Mouse (Mus musculus) forelimb bud, embryonic 11.5 days (tissue): ENCODE measurements around the gene Icam1.
"Not testable (repeated sequence)": the region's sequence is repeated elsewhere in the genome, so short reads cannot be mapped to it uniquely, and the experiment has no call there.

Experiments used
- DNase-seq: peaks from one replicate; pipeline ENCODE4 v3.0.0-alpha.2; 2012; ENCODE audit warnings: low read depth, low spot score

Icam1 gene

DNA sequence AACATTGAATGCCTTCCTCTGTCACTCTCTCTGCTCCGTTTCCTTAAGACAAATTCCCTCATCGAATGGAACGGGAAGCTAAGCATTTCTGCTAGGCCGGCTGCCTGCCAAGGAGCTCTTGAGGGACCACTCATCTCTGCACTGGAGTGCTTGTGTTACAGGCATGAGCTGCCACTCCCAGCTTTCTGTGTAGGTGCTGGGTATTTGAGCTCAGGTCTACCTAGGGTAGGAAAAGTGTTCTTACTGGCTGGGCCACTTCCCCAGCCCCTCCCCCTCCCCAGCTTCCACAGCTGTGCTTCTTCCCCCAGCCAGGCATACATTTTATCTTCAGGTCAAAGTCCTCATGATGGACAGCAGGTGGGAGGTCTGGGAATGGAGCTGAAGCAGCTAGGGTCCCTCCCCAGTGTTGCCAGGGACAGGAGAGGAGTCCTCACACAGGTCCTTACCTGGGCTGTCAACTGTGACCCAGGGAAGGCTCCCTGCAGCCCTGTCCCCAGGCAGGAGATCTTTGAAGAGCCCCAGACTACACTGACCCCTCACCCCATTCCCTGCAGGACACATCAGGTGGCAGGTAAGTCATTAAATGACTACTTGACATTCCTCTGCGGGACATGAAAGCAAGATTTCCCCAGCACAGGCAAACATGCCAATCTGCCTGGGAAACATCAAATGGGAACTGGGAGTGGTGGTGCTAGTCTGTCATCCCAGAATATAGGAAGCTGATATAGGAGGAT lies 22.5 kb upstream of the Icam1 start:
- DNase-seq, result no peak

GRCm38 (mm10) chr9:20995069-20995468 lies 20.7 kb upstream of the Icam1 start:
- DNase-seq, result no peak

DNA sequence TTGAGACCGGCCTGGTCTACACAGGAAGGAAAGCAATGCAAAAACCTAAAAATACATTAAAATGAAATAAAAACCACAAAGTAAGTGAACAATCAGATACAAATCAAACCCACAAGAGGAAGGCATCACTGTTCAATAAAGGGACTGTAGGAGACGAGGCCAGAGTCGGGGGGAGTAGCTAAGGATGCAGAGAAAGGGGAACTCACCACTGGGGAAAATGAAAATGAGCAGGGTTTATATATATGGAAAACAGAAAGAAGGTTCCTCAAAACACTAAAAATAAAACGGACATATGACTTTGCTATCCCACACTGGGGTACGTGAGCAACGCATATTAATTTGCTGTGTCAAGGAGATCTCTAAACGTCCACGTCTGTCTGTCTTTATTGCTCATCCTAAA lies 18.7 kb upstream of the Icam1 start:
- DNase-seq, result no peak

GRCm38 (mm10) chr9:20998337-20998736 lies 17.4 kb upstream of the Icam1 start:
- not testable (repeated sequence) for DNase-seq

- no peak for DNase-seq
Observed at GRCm38 (mm10) chr9:21000811-21001210, 15.0 kb upstream of the Icam1 start.

DNA sequence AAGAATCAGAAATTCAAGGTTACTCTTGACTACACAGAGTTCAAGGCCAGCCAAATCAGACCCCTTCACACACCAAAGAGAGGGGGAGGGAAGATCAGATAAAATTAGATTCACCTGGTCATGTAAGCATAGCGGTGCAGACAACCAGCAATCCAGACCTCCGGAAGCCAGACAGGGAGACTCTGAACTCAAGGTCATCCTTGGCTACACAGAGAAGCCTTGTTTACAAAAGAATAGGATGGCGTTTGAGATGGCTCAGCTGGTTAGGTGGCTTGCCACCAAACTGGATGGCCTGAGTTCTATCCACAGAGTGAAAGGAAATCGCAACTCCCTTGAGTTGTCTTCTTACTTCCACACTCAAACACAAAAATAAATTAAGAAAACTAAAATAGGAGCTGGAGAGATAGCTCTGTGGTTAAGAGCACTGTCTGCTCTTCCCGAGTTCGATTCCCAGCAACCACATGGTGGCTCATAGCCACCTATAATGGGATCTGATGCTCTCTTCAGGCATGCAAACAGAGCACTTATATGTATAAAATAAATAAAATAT lies 14.1 kb upstream of the Icam1 start:
- no peak for DNase-seq

GRCm38 (mm10) chr9:21002270-21002626 lies 13.5 kb upstream of the Icam1 start:
- no peak for DNase-seq

GRCm38 (mm10) chr9:21002627-21003551 lies 12.9 kb upstream of the Icam1 start, which contains the start of gene Mrpl4:
Gene Mrpl4, plus strand, starts transcription at chr9:21002738.
- DNase-seq, result peak; percentile 90

DNA sequence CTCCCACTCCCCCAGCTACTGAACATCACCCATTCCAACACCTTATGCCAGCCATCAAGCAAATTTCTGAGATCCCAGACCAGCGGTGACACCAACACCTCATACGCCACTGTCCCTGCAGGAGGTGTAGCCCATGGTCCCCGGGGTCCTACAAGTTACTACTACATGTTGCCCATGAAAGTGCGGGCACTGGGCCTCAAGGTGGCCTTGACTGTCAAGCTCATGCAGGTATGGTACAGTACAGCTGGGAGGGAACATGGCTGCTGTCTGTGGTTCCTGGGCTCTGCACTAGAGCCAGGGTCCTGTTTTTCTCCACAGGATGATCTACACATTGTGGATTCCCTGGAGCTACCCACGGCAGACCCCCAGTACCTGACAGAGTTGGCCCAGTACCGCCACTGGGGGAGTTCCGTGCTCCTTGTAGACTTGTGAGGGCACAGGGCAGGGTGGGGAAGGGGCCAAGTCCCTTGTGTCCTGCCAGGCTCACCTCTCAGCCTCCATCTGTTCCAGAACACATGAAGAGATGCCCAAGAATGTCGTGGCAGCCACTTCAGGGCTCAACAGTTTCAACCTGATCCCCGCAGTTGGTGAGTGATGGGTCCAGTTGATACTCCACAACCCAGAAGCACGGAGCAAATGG lies 8.4 kb upstream of the Icam1 start:
- DNase-seq, result no peak

DNA sequence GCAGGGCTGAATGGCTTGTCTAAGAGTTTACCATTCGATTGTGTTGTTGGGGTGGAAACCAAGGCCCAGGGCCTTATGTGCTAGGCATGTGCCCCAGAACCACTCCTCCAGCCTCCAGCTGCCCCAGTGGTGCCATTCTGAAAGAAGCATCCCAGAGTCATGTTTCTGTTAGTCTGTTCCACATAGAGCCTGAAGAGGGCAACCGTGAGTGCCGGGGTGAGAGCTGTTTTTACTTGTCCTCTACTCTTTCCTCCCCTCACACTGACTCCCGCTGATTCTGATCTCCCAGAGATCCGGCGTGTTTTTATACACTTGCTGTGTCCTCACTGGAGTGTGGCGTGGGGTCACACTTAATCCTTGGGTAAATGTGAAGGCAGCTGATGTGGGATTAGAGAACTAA lies 7.8 kb upstream of the Icam1 start:
- DNase-seq, result no peak

DNA sequence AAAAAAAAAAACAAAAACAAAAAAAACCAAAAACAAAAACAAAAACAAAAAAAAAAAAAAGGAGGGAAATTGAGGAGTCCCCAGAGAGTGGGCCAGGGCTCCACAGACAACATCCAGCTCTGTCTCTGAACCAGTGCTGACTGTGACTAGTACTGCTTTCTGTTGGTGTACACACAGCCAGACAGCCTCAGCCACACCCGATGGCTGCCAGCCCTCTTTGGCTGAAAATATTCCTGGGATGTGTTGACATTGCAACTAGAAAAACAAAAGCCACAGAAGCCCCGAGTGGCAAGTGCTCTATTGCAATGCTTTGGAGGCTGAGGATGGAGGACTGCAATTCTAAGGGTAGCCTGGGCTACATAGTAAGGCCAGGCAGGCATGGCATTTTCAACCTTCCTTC lies 5.4 kb upstream of the Icam1 start:
- no peak for DNase-seq

DNA sequence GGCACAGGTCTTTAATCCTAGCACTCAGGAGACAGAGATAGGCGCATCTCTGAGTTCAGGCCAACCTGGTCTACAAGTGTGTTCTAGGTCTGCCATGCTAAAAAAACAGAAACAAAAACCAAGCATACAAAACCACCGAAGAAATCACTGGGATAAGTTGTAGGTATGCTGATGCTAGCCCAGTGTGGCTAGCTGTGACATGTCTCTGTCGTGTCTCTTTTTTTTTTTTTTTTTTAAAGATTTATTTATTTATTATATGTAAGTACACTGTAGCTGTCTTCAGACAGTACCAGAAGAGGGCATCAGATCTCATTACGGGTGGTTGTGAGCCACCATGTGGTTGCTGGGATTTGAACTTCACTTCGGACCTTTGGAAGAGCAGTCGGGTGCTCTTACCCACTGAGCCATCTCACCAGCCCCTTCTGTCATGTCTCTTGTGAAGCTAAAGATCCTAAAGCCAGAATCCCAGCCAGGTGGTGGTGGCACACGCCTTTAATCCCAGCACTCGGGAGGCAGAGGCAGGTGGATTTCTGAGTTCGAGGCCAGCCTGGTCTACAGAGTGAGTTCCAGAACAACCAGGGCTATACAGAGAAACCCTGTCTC lies 4.7 kb upstream of the Icam1 start:
- DNase-seq, result not testable (repeated sequence)

GRCm38 (mm10) chr9:21011846-21012312 lies 3.9 kb upstream of the Icam1 start:
- DNase-seq, result no peak

DNA sequence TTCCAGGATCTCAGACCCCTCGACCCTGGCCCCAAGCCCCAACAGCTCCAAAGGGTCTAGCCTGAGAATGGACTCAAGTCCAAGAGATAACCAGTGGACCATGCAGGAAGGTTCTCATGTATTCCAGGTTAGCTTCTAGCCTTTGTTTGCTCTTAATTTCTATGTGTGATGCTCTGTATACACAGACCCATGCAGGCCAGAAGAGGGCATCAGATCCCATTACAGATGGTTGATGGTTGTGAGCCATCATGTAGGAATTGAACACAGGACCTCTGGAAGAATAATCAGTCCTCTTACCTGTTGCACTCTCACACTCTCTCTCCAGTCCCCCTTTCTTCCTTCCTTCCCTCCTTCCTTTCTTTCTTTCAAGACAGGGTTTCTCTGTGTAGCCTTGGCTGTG lies 3.4 kb upstream of the Icam1 start:
- no peak for DNase-seq

DNA sequence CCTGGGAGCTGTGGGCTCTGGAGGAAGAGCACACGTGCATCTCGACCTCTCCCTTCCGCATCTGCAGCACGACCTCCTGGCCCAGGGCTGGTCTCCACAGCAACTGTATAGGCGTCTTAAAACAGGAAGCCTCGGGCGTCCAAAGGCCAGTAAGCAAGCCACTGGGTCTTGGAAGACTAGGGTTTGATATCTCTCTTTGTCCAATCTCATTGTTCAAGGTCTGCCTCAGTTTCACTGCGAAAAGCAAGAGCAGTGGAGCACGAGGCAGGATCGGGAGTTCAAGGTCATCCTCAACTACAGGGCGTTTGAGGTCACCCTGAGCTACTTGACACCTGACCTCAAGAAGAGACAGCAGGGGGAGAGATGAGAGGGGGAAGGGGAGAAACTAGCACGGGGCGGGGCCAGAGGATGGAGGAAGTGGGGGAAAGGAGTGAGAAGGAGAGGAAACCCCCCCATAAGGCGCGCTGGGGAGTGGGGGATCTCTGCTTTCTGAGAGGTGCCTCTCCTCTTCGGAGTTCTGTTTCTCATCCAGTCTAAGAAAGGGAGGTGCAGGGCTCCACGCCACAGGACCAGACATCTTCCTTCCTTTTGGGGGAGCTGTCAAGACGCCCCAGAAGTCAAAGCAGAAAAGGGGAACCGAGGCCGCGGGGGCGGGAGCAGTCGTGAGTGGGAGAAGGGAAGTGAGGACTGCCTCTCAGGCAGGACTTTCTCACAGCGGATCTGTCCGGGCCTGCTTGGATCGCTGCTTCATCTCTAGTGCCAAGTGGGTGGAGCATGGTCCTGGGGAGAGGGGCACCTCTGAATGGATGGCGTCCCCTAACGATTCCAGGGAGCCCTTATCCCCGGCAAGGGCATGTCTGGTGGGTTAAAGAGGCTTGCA lies 854 bp upstream of the Icam1 start:
- DNase-seq, result no peak

- no peak for DNase-seq
Observed at GRCm38 (mm10) chr9:21016331-21017176, 769 bp downstream of the Icam1 start.

DNA sequence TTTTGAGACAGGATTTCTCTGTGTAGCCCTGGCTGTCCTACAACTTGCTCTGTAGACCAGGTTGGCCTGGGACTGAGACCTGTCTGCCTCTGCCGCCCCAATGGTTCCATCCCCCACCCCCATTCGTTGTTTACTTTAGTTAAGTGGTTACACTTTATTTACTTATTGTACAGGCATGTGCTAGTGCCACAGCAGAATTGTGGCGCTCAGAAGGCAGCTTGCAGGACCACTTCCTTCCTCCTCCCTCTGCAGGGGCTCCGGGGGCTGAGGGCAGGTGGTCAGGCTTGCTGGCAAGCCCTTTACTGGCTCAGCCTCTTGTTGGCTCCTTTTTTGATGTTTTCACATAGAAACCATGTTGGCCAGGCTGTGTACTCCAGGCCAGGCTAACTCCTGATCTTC lies 1.4 kb downstream of the Icam1 start:
- no peak for DNase-seq

DNA sequence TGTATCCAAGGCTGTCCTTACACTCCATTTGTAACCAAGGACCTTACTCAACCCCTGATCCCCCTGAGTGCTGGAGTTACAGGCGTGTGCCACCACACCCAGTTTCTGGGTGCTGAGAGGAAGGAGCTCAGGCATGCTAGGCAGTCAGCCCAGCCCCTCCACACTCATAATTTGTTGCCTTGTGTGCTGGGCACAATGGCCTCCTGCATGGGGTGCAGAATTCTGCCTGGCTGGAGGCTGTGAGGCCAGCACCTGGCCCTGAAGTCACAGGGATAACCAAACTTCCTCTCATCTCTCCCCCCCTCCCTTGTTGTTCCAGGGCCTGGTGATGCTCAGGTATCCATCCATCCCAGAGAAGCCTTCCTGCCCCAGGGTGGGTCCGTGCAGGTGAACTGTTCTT lies 2.8 kb downstream of the Icam1 start:
- DNase-seq, result no peak

DNA sequence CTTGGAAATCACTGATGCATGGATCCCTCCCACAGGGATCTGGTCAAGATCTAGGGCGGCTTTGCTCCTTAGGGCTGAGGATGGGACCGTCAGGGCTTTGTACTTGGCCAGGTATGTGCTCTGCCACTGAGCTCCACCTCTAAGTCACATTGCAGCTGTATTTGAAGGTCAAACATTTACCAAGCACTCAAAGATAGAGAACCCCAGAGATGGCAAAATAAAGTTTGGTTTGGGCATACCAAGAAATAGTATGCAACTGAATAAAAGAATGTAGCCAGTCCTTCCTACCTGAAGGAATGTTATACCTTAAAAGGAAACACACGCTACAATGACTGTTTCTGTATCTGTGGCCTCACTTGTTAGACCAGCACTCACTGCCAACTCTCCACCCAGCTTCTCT lies 5.6 kb downstream of the Icam1 start:
- DNase-seq, result no peak

DNA sequence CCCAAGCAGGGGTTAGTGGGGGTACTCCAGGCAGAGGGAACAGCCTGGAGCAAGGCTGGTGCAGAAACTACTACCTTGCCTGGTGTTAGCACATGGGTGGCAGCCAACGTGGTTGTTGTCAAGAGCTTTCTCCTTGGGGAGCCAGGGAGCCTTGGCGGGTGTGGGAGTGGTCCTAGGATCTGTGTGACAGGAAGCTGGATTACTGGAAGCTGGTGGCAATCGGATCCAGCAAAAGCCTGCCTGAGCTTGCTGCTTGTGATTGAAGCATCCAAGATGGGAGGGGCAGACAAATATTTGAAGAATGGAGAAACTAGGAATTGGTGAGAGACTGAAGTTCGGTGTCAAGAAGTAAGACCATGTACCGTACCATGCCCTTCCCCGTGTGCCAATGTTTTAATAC lies 6.5 kb downstream of the Icam1 start:
- DNase-seq, result no peak
